ENCODE assay signal across 19 mouse cellular contexts in the genomic region with DNA sequence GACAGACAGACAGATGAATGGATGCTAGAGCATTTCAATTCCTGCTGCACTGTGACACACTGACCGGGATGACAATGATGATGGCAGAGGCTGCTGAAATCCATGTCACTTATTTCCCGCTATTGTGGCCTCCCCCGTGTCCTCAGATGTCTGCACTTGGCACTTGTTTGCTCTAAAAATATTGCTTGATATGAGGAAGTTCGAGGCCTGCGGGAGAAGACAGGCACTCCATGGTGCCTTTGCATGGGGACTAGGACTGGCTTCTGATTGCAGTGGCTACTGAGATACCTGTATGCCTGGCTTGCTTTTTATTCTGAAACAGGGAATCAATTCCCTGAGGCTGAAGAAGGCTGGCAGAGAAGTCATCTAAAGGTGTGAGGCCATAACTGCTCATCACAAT. TPM values are rescaled to one million over a fixed set of nuclear protein-coding genes. Genes with fewer than 3 reads are reported as not detected.
"Had no signal": no experiment of that assay in that cellular context is flagged by ENCODE, and none has a peak within 500 bp of the region (broad histone marks: within the 10 kb centered on the region; RNA-seq: fewer than 3 reads in every experiment).

No protein-coding gene starts in this region.

- H3K4me3 ChIP-seq: neural tube, embryonic 13.5 days; neural tube, embryonic 15.5 days; stomach, embryonic 15.5 days had no signal

- H3K27ac ChIP-seq: neural tube, embryonic 13.5 days; neural tube, embryonic 15.5 days; stomach, embryonic 15.5 days; stomach, postnatal 0 days had no signal

- H3K4me1 ChIP-seq: neural tube, embryonic 13.5 days; neural tube, embryonic 15.5 days; stomach, embryonic 15.5 days had no signal

- DNase-seq: retina, postnatal 1 day; right cerebral cortex, adult 18-20 months; right cerebral cortex, postnatal 14 days; right cerebral cortex, postnatal 25 days; right cerebral cortex, postnatal 4 days; spleen, adult 18-20 months; thymus, adult 18-20 months; thymus, adult 2 months; thymus, postnatal 14 days; thymus, postnatal 25 days; thymus, postnatal 36 days; thymus, postnatal 4 days had no signal

RNA-seq across cellular contexts. Expression of a gene that starts 57.8 kb away (rescaled TPM):
- total RNA-seq: neutrophil, adult 5-6 weeks had no signal
- polyA plus RNA-seq: neural tube, embryonic 13.5 days; neural tube, embryonic 14.5 days; small intestine, adult 2 months had no signal
